Mouse (Mus musculus): ENCODE results near the gene Serpina3g. TPM values are rescaled to one million over a fixed set of nuclear protein-coding genes. Genes with fewer than 3 reads are reported as not detected.
"Not testable (repeated sequence)": the region's sequence is repeated elsewhere in the genome, so short reads cannot be mapped to it uniquely, and the experiment has no call there.

Gene Serpina3g
- polyA plus RNA-seq, 1 experiment from 2014 or later: 1.6 TPM

GRCm38 (mm10) chr12:104230762-104231161 lies 5.3 kb upstream of the Serpina3g start:
- H3K27me3 ChIP-seq: no peaks in the 10 kb centered on the region
- DNase-seq (ENCODE audit: low read depth, low spot score) (no peak), ATAC-seq (no peak)
- CTCF ChIA-PET: no interaction called here
- POLR2A ChIA-PET: no interaction called here
- in situ Hi-C loops (cut with MboI; ENCODE audit: low pct_unique_long_range_greater_than_20kb): no loop called here
- no peak for TF ChIP-seq CTCF (IDR thresholded peaks at IDR 0.05)

DNA sequence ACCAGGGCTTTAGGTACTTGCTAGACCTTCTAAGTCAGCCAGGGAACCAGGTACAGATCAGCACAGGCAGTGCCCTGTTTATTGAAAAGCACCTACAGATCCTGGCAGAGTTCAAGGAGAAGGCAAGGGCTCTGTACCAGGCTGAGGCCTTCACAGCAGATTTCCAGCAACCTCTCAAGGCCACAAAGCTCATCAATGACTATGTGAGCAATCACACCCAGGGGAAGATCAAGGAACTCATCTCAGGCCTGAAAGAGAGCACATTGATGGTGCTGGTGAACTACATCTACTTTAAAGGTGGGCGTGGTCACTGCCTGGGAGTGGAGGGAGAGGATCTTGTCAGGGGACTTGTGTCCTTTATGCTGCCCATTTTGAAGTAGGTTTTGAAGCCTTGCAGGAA lies 2.0 kb downstream of the Serpina3g start:
- POLR2A ChIA-PET; in situ Hi-C loops (cut with MboI; ENCODE audit: low pct_unique_long_range_greater_than_20kb); DNase-seq (ENCODE audit: low read depth, low spot score); ATAC-seq; H3K27me3 ChIP-seq; CTCF ChIA-PET: not testable (repeated sequence)

DNA sequence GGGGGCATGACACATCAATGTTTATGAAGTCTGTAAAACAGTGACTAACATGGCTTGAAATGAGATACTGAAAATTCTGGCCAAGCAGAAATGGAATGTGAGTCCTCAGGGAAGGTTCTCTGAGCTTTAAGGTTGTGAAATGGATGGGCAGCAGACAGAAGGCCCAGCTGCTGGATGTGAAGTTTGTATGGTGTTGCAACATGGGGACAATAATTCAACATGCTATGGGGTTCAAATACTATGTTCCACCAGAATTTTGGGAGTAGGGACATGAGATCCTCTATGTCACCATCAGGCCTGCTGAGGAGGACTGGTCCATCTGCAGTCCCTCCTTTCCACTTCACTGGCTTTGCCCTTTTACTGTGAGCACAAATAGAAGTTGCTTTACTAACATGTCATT lies 7.3 kb downstream of the Serpina3g start:
- H3K27me3 ChIP-seq: no peaks in the 10 kb centered on the region
- ATAC-seq (peak; percentile 73), DNase-seq (ENCODE audit: low read depth, low spot score) (peak; percentile 25)
- ChIA-PET CTCF (interaction anchor here (2.0 kb wide), 1 partner anchor 10 kb away, joined by 6 read pairs; no protein-coding TSS in a partner anchor), POLR2A (no interaction called here)
- no peak for TF ChIP-seq CTCF (IDR thresholded peaks at IDR 0.05)
- in situ Hi-C loops (cut with MboI; ENCODE audit: low pct_unique_long_range_greater_than_20kb): loop anchor here (10.0 kb wide), 1 partner anchor 171 kb away; no protein-coding TSS in a partner anchor

GRCm38 (mm10) chr12:104245092-104245491 lies 9.0 kb downstream of the Serpina3g start:
- in situ Hi-C loops (cut with MboI; ENCODE audit: low pct_unique_long_range_greater_than_20kb): loop anchor here (10.0 kb wide), 1 partner anchor 170 kb away; no protein-coding TSS in a partner anchor
- CTCF ChIA-PET: interaction anchor here (1.2 kb wide), 1 partner anchor 173 kb away, joined by 3 read pairs; no protein-coding TSS in a partner anchor
- TF ChIP-seq CTCF (IDR thresholded peaks at IDR 0.05): peak; percentile 45
- POLR2A ChIA-PET: no interaction called here
- no peaks in the 10 kb centered on the region for H3K27me3 ChIP-seq
- no peak for ATAC-seq
- DNase-seq (ENCODE audit: low read depth, low spot score): no peak

GRCm38 (mm10) chr12:104245595-104245994 lies 9.6 kb downstream of the Serpina3g start:
- ATAC-seq (no peak), DNase-seq (ENCODE audit: low read depth, low spot score) (no peak)
- ChIA-PET POLR2A (no interaction called here), CTCF (interaction anchor here (1.2 kb wide), 1 partner anchor 173 kb away, joined by 3 read pairs; no protein-coding TSS in a partner anchor)
- no peak for TF ChIP-seq CTCF (IDR thresholded peaks at IDR 0.05)
- in situ Hi-C loops (cut with MboI; ENCODE audit: low pct_unique_long_range_greater_than_20kb): loop anchor here (10.0 kb wide), 1 partner anchor 169 kb away; no protein-coding TSS in a partner anchor
- no peaks in the 10 kb centered on the region for H3K27me3 ChIP-seq

DNA sequence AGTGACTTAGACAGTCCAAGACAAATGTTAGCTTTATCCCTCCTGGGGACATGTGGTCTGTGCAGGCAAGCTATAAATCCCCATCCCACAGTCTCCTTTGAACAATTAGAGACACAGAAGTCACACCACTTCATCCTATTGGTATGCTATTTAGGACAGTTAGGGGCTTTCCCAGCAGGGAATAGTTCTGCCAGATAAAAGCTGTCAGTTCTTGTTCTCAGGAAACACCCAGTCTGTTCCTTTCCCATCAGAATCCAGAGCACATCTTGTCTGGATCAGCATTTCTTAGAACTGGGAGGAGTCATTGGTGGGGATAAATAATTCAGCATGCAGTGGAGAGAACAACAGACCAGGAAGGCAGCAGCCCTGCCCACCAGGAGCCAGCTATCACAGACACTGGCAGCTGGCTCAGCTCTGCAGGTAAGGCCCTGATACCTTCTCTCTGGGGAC lies 11.5 kb downstream of the Serpina3g start:
- no peaks in the 10 kb centered on the region for H3K27me3 ChIP-seq
- POLR2A ChIA-PET: no interaction called here
- in situ Hi-C loops (cut with MboI; ENCODE audit: low pct_unique_long_range_greater_than_20kb): loop anchor here (10.0 kb wide), 1 partner anchor 167 kb away; no protein-coding TSS in a partner anchor
- no peak for DNase-seq (ENCODE audit: low read depth, low spot score)
- CTCF ChIA-PET: no interaction called here
- TF ChIP-seq CTCF (IDR thresholded peaks at IDR 0.05): no peak
- ATAC-seq: peak; percentile 35

- CTCF ChIA-PET: no interaction called here
- TF ChIP-seq CTCF (IDR thresholded peaks at IDR 0.05): no peak
- no peaks in the 10 kb centered on the region for H3K27me3 ChIP-seq
- ATAC-seq: no peak
- in situ Hi-C loops (cut with MboI; ENCODE audit: low pct_unique_long_range_greater_than_20kb): loop anchor here (10.0 kb wide), 1 partner anchor 167 kb away; no protein-coding TSS in a partner anchor
- DNase-seq (ENCODE audit: low read depth, low spot score): no peak
- POLR2A ChIA-PET: no interaction called here
Measured at GRCm38 (mm10) chr12:104248231-104248630, 12.2 kb downstream of the Serpina3g start.

DNA sequence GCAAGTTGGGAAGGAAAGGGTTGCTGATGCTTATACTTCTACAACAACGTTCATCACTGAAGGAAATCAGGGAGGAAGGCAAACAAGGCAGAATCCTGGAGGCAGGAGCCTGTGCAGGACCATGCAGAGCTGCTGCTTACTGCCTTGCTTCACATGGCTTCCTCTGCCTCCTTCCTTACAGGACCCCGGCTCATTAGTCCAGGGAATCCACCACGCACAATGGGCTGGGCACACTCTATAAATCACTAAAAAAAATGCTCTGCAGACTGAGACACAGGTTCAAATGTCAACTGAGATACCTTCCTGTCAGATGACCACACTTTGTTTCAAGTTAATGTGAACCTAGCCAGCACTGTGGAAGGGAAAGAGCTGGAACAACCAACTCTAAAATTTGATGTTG lies 25.0 kb downstream of the Serpina3g start:
- DNase-seq (ENCODE audit: low read depth, low spot score): no peak
- ATAC-seq: no peak
- ChIA-PET CTCF (interaction anchor here (1.1 kb wide), 1 partner anchor 13 kb away, joined by 3 read pairs; no protein-coding TSS in a partner anchor), POLR2A (interaction anchor here (0.6 kb wide), 1 partner anchor 939 kb away, joined by 3 read pairs; no protein-coding TSS in a partner anchor)
- TF ChIP-seq CTCF (IDR thresholded peaks at IDR 0.05): no peak
- in situ Hi-C loops (cut with MboI; ENCODE audit: low pct_unique_long_range_greater_than_20kb): no loop called here
- no peaks in the 10 kb centered on the region for H3K27me3 ChIP-seq

DNA sequence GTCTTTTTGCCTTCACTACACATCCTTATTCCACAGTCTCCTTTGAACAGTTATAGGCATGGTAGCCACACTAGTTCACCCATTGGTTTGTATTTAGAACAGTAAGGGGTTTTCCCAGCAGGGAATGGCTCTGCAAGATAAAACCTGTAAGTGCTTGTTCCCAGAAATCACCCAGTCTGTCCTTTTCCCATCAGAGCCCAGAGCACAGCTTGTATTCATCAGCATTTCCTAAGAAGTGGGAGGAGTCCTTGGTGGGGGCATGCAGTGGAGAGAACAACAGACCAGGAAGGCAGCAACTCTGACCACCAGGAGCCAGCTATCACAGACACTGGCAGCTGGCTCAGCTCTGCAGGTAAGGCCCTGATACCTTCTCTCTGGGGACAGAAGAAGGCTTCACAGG lies 26.8 kb downstream of the Serpina3g start, which contains the start of gene Serpina3i:
Gene Serpina3i (plus strand): TSS at position 260 of the 400 bp plus-strand sequence.
- CTCF ChIA-PET: no interaction called here
- no peaks in the 10 kb centered on the region for H3K27me3 ChIP-seq
- POLR2A ChIA-PET: no interaction called here
- ATAC-seq (no peak), DNase-seq (ENCODE audit: low read depth, low spot score) (no peak)
- in situ Hi-C loops (cut with MboI; ENCODE audit: low pct_unique_long_range_greater_than_20kb): no loop called here
- TF ChIP-seq CTCF (IDR thresholded peaks at IDR 0.05): no peak

- CTCF ChIA-PET: no interaction called here
- no peak for TF ChIP-seq CTCF (IDR thresholded peaks at IDR 0.05)
- no peaks in the 10 kb centered on the region for H3K27me3 ChIP-seq
- POLR2A ChIA-PET: no interaction called here
- in situ Hi-C loops (cut with MboI; ENCODE audit: low pct_unique_long_range_greater_than_20kb): no loop called here
- ATAC-seq (no peak), DNase-seq (ENCODE audit: low read depth, low spot score) (no peak)
Measured at GRCm38 (mm10) chr12:104266374-104266773, 30.3 kb downstream of the Serpina3g start.

- ChIA-PET POLR2A (no interaction called here), CTCF (no interaction called here)
- ATAC-seq (no peak), DNase-seq (ENCODE audit: low read depth, low spot score) (no peak)
- in situ Hi-C loops (cut with MboI; ENCODE audit: low pct_unique_long_range_greater_than_20kb): no loop called here
- TF ChIP-seq CTCF (IDR thresholded peaks at IDR 0.05): no peak
- H3K27me3 ChIP-seq: no peaks in the 10 kb centered on the region
Measured at GRCm38 (mm10) chr12:104278216-104279055, 42.4 kb downstream of the Serpina3g start.

Data from Patski (cell line).